Mouse (Mus musculus): ENCODE measurements around the gene 9030612E09Rik. TPM values are rescaled to one million over a fixed set of nuclear protein-coding genes. Genes with fewer than 3 reads are reported as not detected.

The 9030612E09Rik gene
- total RNA-seq (2021) = 1 to 10 TPM; 1.7 to 3.0 TPM

DNA sequence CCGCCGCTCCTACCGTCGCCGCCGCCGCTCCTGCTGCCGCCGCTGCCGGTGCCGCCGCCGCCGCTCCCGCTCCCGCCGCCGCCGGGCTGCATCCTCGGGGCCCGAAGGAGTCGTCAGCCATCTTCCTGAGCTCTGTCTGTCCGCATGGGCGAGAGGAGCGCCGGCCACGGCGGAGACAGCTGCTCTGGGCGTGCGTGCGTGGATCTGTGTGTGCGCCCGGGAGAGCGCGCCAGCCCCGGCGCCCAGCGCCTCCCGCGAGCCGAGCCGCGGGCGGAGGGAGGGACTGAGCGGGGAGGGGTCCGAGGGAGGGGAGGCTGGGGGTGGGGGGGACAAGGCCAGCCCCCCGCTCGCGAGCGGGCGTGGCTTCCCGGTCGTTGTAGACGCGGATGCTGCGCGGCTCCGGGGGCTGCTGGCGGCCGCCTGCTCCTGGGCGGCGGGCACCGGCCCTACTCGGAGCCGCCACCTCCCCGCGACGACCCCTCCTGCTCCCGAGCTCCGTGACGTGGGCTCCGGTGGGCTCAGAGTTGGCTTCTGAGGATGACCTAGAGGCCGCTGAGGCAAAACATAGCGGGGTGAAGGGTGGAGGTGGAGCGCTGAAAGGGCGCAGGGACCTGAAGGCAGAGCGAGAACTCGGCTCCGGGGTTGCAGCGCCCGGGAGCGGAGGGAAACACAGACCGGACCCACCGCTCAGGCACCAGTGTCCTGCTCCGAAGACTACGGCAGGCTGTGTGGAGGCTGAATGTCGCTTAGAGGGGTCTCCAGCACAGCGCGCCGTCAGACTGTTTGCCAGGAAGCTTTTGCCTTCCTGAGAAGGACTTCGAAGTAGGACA is at the start of gene 9030612E09Rik, which contains the start of gene Sobp:
TSS of gene 9030612E09Rik (plus strand) at position 379 of the 830 bp plus-strand sequence.
TSS of gene Sobp (minus strand) at position 205 of the 830 bp plus-strand sequence.
- intact Hi-C loops (cut with DNase I) = loop anchor here (5.0 to 10.0 kb wide), 3 partner anchors 150 to 303 kb away; partner anchors contain the start of gene Bend3
- peak; percentile 83 for DNase-seq

DNA sequence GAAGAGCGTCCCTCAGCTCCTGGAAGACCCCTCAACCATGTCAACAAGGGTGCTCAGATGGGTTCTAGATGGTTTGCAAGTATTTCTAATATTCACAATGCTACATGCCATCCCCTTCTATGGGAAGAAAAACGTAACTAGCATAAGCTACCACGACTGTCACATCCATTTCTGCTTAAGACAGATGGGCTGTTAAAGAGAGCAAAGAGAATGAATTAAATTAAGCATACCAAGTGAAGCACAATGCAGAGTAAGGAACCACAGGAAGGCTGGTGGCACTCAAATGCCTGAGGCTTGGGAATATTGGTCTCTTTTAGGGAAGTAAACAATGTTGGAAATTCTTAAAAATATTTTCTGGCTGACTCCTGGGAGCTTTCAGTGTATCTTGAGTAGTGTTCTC is 45.8 kb upstream of the 9030612E09Rik start:
- DNase-seq = no peak
- intact Hi-C loops (cut with DNase I) = no loop called here

DNA sequence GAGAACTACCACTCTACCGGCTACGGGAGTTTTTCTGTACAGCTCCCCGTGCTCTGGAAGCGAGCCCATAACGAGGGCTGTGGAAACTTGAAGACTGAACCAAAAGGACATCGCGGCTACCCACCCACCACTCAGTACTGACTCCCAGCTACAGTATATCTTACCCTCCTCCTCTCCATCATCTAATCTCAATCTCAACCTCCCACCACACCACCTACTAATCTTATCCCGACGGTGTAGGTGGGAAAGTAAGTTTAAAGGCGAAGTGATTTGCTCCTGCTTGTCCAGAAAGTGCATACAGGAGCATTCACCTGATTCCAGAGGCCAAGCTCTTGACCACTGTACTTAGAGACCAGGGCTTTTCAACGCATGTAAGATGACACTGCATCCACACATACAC is 40.5 kb upstream of the 9030612E09Rik start:
- intact Hi-C loops (cut with DNase I) = no loop called here
- no peak for DNase-seq

DNA sequence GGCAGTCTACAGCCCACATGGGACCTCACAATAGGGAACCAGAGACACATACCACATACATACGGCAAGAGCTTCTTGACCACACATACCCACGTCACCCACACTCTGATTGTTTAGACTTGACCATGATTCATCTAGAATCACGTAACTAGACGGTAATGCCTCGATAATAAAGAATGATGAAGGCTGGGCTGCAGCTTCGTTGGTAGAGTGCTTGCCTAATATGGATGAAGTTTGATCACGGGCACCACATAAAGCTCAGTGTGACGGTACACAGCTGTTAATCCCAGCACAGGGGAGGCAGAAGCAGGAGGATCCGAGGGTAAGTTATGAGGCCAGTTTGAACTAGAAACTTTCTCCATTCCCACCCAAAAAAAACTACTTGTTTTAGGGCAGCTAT is 31.3 kb upstream of the 9030612E09Rik start:
- intact Hi-C loops (cut with DNase I) = no loop called here
- DNase-seq = no peak

DNA sequence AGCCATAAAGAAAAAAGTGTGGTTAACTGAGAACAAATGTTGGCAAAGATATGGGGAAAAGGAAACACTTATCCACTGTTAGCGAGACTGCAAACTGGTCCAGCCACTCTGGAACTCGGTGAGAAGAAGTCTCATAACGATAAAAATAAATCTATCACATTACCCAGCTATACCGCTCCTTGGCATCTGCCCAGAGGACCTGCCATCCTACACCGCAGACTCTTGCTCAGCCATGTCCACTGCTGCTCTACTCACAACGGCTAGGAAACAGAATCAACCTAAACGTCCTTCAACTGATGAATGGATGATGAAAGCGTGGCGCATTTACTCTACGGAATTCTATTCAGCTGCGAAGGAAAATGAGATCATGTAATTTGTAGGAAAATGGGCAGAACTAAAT is 26.0 kb upstream of the 9030612E09Rik start:
- DNase-seq = no peak
- intact Hi-C loops (cut with DNase I) = no loop called here

DNA sequence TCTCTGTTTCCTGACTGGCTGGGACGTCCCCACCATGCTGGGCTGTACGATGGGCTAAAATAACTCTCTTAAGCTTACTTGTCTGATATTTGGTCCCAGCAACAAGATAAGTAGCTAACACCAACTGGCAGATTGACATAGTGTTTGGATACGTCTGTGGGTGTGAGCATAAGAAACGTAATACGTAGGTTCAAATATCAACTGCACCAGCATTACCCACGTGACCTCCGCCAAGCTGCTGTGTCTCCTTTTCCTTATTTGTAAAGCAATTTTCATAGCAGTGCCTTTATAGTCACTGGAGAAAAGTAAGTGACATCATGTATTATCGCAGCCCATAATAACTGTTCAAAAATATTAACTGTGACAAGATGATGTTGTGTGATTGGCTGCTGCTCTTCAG is 21.9 kb upstream of the 9030612E09Rik start:
- intact Hi-C loops (cut with DNase I) = no loop called here
- no peak for DNase-seq

DNA sequence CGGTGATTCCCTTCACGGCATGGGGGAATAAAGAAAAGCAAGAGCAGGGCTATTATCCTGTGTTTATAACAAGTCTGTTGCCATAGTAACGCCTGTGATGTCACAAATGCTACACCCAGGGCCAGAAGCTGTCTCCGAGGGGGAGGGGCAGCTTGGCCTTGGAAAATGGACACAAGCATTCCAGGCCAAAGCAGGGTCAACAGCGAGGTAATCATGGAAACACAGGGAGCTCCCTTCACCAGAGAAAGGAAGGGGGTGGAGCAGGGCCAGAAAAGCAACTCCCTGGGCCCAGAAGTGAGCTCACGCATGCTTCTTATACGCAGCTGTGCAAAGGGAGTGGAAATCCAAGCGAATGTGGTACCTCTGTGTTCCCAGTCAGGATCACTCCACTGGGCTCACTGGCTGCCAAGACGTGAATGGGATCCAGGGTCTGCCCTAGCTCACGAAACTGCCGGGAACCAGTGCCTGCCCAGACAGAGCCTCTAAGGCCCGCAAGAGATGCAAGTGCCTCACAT is 19.4 kb upstream of the 9030612E09Rik start:
- DNase-seq = peak; percentile 62
- intact Hi-C loops (cut with DNase I) = no loop called here

DNA sequence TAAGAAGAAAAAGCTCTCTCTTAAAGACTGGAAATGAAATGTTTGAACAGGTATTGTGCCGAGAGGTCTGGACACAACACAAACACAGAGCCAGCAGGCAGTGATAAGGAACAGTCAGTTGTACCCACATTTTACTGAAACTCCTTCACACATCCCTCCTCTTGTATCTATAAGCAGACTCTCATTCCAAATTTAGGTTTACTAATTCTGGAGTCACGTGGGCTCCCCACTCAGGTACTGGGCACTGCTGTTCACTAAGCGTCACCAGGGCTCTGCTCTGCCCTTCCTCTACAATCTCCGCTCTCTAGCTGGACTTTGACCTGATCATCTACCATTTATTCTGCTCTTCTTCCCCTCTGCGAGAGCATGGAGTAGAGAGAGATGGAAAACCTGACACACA is 15.6 kb upstream of the 9030612E09Rik start:
- DNase-seq = no peak
- intact Hi-C loops (cut with DNase I) = no loop called here

DNA sequence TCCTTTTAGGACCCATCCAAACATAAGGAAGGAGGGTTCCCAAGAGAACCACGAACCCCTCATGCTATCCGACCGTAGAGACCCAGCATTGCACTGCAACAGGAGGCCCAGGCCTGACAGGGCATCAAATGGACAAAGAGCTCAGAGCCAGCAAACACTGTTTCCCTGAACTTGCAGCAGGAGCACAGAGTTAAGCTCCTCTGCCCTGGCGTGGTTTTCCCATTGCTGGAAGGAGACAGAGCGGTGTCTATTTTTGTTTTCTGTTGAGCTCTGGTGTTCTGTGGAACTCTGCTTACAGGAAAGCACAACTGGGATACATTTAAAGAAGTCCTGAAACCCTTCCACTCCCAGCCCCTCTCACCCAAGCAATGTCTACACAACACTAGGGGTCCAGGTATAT is 15.2 kb upstream of the 9030612E09Rik start:
- intact Hi-C loops (cut with DNase I) = no loop called here
- no peak for DNase-seq

DNA sequence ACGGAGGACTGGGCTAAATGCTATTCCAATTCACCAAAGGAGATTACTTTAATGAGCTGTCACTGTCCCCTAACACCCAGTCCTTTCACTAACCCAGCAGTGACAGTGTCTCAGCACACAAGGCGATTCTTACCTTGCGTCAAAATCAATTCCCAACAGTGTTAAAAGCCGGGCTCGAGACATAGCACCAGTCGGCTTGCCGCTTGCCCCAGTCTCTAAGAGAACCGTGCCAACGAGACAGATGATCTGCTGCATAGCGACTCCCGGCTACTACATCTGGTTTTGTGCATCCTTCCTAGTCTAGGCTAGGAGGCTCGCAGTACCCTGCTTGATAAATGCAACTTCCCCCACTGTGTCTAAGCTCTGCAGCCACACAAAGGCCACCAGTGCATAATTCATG is 12.2 kb upstream of the 9030612E09Rik start:
- intact Hi-C loops (cut with DNase I) = no loop called here
- DNase-seq = no peak

DNA sequence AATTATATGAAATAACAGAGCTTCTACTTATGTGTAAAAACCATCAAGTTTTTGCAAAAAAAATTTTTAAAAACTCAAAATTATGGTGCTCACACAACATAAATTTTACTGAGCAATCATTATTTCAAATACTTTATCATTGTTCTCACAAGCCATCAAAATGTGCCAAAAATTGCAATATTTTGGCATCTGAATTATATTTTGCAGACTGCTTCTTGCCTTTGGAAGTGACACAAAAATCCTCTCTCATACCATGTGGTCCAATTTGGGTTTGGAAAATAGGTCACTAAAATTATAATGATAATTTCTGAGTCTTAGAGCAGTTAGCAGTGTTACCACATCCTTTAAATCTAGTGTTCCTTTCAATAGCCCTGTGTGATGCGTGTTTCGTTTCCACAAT is 10.1 kb upstream of the 9030612E09Rik start:
- no peak for DNase-seq
- intact Hi-C loops (cut with DNase I) = no loop called here

DNA sequence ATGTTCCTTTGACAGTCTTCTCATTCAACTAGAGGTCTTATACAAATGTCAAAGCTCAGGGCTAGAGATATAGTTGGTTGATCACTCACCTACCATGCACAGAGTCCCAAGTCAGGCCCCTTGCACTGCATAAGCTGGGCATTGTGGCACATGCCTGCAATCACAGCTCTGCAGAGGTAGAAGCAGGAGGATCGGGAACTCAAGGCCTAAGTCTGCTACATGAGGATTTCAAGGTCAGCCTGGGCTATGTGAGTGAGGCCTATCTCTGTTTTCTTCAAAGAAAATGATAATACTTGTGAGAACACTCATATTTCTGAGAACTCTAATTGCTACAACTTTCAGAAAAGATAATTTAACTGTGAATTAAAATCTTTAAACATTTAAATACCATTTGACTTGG is 8.4 kb upstream of the 9030612E09Rik start:
- intact Hi-C loops (cut with DNase I) = no loop called here

DNA sequence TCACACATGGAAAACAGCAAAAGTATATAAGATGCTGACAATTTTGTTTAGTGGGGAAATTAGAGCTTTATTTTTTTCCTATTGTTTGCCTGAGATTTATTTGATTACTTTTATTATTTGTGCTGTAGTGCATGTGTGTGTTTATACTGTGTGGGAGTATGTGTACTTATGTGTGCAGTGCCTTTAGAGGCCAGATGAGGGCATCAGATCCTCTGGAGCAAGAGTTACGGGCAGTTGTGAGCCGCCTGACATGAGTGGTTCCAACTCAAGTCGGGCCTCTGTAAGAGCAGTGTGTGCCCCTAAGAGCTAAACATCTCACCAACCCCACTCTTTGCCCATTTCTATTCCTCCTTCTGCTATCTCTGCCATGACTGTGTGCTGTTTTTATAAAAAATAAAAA is 7.7 kb upstream of the 9030612E09Rik start:
- no peak for DNase-seq
- intact Hi-C loops (cut with DNase I) = no loop called here

More for the DNA sequence above, 8.4 kb upstream of the 9030612E09Rik start:
- no peak for DNase-seq

DNA sequence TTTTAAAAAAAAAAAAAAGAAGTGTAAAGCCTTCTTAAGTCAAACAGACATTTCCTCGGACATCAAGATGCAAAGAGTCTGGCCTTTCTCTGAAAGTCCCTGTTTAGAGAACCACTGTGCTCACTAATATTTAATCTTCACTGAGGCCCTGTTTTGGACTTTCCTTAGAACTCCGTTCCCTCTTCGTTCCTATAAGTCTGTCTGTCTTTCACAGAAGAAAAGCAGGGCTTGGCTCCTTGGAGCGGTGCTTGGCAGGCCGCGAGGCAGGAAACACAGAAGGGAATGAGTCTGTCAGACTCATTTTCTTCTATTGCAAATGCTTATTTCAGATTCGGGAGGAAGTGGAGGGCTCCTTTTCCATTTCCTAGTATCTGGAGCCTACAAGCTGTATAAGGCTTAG is 5.7 kb upstream of the 9030612E09Rik start:
- no peak for DNase-seq
- intact Hi-C loops (cut with DNase I) = no loop called here

DNA sequence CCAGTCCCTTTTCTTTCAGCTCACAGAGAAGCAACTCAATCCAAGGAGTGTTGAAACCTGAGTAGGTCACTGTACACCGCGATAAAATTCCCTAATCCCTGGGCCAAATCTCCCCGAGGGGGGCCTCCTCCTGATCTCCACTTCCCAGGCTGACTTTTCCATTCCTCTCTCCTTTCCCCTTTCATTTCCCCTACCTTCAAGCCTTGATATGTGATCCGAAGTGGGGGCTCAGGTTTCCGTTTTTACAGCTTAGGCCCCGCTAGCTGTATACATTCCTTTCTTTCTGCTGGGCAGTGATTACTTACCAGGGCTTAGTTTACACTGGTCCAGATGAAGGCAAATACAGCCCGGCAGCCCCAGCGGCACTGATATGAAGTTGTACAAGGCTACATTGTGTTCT is 3.4 kb upstream of the 9030612E09Rik start:
- no peak for DNase-seq
- intact Hi-C loops (cut with DNase I) = loop anchor here (5.0 to 10.0 kb wide), 3 partner anchors 146 to 306 kb away; partner anchors contain the start of gene Bend3

DNA sequence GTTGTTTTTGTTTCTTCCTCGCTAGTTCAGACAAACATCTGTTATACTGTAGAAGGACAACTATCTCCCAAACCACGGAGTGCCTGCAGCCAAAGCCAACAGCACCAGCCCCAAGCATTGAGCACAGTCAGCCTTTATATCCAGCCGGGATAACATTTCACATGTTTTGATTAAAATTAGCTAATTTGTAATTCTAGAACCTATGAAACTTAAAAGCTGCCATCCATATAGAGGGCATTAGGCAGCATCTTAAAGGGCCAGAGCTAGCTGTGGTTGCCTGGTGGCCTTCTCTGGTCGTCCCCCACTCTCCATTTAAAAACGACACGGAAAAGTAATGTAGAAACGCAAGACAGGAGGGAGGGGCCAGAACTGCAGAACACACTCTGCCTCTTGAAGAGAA is 2.4 kb upstream of the 9030612E09Rik start:
- no peak for DNase-seq
- intact Hi-C loops (cut with DNase I) = loop anchor here (5.0 to 10.0 kb wide), 3 partner anchors 147 to 305 kb away; partner anchors contain the start of gene Bend3

DNA sequence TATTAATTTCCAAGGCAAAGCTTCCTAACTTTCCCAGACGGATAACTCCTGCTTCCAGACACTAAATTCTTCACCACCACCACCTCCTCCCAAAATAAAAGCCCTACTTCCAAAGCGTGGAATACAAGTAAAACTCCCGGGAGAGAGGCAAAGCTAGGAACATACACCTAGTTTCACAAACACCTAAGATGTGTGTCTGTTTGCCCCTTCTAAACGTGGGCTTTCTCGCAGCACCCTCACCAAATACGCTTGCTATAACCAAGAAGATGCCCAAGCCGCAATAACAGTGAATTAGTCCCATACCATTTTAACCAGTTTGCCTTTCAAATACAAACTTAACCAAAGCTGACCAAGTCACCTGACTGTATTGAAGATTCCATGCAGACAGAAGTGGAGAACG is 1.9 kb upstream of the 9030612E09Rik start:
- intact Hi-C loops (cut with DNase I) = loop anchor here (5.0 to 10.0 kb wide), 3 partner anchors 148 to 305 kb away; partner anchors contain the start of gene Bend3
- DNase-seq = no peak

DNA sequence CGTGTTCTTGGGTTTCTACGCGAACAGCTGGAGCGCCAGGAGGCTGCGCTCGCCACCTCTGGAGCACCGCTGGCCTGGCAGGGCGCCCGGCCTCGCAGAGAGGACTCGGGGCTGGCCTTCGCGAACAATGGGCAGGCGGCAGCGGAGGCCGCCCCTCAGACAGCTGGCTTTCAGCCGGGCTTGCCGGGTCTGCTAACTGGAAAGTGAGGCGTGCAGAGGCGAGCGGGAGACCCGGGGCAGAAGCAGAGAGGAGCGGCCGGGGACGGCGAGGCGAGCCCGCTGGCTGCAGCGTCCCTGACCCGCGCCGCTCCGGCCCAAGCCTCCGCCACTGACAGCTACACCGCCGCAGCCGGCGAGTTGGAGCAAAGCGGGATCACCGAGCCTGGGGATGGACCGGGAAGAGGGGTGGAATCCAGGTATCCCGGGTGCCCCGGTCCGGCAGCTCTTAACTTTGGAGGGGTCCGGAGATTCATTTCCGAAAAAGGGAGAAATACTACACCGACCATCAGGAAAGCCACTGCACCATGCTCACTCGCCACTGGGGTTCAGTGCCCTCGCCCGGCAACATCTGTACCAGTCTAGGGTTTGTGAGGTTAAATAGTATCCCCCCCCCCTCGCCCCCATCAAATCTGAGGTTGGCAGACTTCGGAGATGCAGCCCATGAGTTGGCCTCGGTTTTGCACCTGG is 1.2 kb upstream of the 9030612E09Rik start:
- intact Hi-C loops (cut with DNase I) = loop anchor here (5.0 to 10.0 kb wide), 3 partner anchors 148 to 304 kb away; partner anchors contain the start of gene Bend3
- peak; percentile 72 for DNase-seq

DNA sequence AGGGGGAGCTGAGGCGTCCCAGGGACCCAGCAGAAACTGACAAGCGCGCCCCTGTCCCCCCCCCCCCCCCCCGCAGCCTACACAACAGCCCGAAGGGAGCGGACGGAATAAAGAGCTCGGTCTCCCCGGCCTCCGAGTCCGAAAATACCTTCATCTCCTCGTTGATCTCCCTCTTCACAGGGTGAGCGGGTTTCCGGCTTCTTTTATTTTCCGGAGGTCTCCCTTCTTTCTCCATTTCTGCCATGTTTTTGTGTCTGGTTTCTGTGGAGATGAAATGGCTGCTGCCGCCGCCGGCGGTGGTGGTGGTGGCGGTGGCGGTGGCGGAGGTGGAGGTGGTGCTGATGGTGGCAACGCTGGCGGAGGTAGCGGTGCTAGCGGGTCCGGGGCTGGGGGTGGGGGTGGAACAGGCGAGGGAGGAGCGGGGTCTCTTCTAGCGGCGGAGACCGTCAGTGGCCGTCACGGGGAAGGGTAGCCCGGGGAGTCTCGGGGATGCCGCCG is 627 bp upstream of the 9030612E09Rik start:
- intact Hi-C loops (cut with DNase I) = loop anchor here (5.0 to 10.0 kb wide), 3 partner anchors 149 to 303 kb away; partner anchors contain the start of gene Bend3
- DNase-seq = peak; percentile 56

DNA sequence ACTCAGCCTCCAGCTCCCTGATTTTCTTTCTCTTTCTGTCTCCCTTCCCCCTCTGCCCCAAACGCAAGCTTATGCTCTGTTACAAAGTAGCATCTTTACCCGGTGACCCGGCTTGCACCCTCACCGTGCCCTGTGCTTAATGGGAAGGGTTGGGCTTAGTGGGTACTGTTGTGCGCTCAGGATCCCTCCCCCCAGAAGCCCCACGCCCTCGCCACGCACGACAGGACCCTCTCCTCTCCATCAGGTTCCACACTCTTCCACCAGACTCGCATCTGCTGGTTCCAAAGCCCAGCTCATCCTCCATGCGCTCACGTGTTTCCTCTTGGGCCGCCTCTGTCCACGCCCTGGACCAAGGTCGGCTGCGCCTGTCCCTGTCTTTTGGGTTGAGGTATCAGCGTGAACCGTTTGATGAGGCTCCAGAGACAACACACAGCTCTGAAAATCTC is 675 bp downstream of the 9030612E09Rik start:
- intact Hi-C loops (cut with DNase I) = loop anchor here (10.0 kb wide), 2 partner anchors 150 to 210 kb away; no protein-coding TSS in a partner anchor

More for the DNA sequence above, 675 bp downstream of the 9030612E09Rik start:
- peak; percentile 36 for DNase-seq

Data from left cerebral cortex, postnatal 4 days (tissue).